In the genomic region with DNA sequence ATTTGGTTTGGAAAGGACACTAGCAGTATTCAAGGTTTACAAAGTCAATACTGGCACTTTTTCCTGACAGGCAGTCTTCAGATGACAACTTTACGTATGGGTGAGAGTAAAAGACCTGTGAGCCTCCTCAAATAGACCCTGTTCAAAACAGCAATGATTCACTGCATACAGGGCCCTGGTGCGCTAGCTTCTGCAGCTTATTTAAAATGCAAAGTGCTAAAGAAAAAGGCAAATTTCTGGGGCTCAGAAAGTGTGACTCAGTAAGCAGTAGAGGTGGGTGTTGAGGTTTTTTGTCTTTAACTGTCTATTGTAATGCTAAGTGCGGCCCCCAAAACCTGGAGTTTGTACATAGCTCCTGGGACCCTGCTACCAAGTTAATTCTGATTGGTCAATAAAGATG, we compare ENCODE assay signal across 18 mouse cellular contexts.
"Had no signal": no experiment of that assay in that cellular context is flagged by ENCODE, and none has a peak within 500 bp of the region (broad histone marks: within the 10 kb centered on the region; RNA-seq: fewer than 3 reads in every experiment).

No protein-coding gene starts in this region.

- H3K9me3 ChIP-seq: midbrain, embryonic 10.5 days; midbrain, embryonic 12.5 days; neural tube, embryonic 13.5 days; neural tube, embryonic 15.5 days had no signal

- DNase-seq: lung, adult 18-20 months; lung, embryonic 14.5 days; lung, postnatal 10 days; lung, postnatal 4 days; midbrain, embryonic 14.5 days; retina, postnatal 1 day; right cerebral cortex, postnatal 14 days; right cerebral cortex, postnatal 4 days; spleen, adult 18-20 months; thymus, adult 18-20 months; thymus, postnatal 14 days; thymus, postnatal 36 days had no signal

- H3K4me2 ChIP-seq: lung, embryonic 14.5 days; midbrain, embryonic 12.5 days; neural tube, embryonic 13.5 days; neural tube, embryonic 15.5 days had no signal

- H3K36me3 ChIP-seq: midbrain, embryonic 10.5 days; midbrain, embryonic 12.5 days; neural tube, embryonic 13.5 days; neural tube, embryonic 15.5 days had no signal

- H3K27ac ChIP-seq: midbrain, embryonic 10.5 days; midbrain, embryonic 12.5 days; neural tube, embryonic 13.5 days; neural tube, embryonic 15.5 days had no signal

- H3K9ac ChIP-seq: lung, embryonic 14.5 days; midbrain, embryonic 12.5 days; neural tube, embryonic 13.5 days; neural tube, embryonic 15.5 days had no signal

- H3K27me3 ChIP-seq: midbrain, embryonic 12.5 days; neural tube, embryonic 13.5 days; neural tube, embryonic 15.5 days had no signal

- H3K4me3 ChIP-seq: midbrain, embryonic 10.5 days; midbrain, embryonic 12.5 days; myocyte; neural tube, embryonic 13.5 days; neural tube, embryonic 15.5 days had no signal

- ATAC-seq: midbrain, embryonic 16.5 days had no signal
